Mouse (Mus musculus) limb, embryonic 11.5 days (tissue): ENCODE data around the gene Gpr108. TPM values are rescaled to one million over a fixed set of nuclear protein-coding genes. Genes with fewer than 3 reads are reported as not detected.

Experiments used
- ATAC-seq: fragments of 200-750 bp; cut with Nextera tagmentation; 2 replicates; pipeline ENCODE4 v1.8.0; 2017; ENCODE audit warnings: low read depth; ENCODE audit not compliant: insufficient number of reproducible peaks, low FRiP score, low TSS enrichment
- DNase-seq: peaks from one replicate; pipeline ENCODE4 v3.0.0-alpha.2; 2015; ENCODE audit warnings: low spot score
- H3K27ac ChIP-seq: fragments of 300-500 bp; sonication (generic); replicated peaks from 2 replicates; pipeline ENCODE4 v1.5.1; 2014; ENCODE audit warnings: low read depth, mild to moderate bottlenecking, low read length
- H3K27me3 ChIP-seq: fragments of 300-500 bp; sonication (generic); 2 replicates; pipeline ENCODE4 v1.6.1; 2014; ENCODE audit warnings: mild to moderate bottlenecking, low read length, mixed read lengths; ENCODE audit not compliant: control insufficient read depth, insufficient read depth
- H3K36me3 ChIP-seq: fragments of 300-500 bp; sonication (generic); 2 replicates; pipeline ENCODE4 v1.6.1; 2014; ENCODE audit warnings: mild to moderate bottlenecking, low read length, moderate library complexity, mixed read lengths; ENCODE audit not compliant: control insufficient read depth, insufficient read depth
- H3K4me1 ChIP-seq: fragments of 300-500 bp; sonication (generic); 2 replicates; pipeline ENCODE4 v1.6.1; 2014; ENCODE audit warnings: low read length, mixed read lengths; ENCODE audit not compliant: control insufficient read depth, insufficient read depth
- H3K4me2 ChIP-seq: fragments of 300-500 bp; sonication (generic); 2 replicates; pipeline ENCODE4 v1.6.1; 2014; ENCODE audit warnings: low read depth, mild to moderate bottlenecking, moderate library complexity; ENCODE audit not compliant: severe bottlenecking
- H3K4me3 ChIP-seq: fragments of 300-500 bp; sonication (generic); 2 replicates; pipeline ENCODE4 v1.5.1; 2014; ENCODE audit warnings: low read depth, low read length
- H3K9ac ChIP-seq: fragments of 300-500 bp; sonication (generic); 2 replicates; pipeline ENCODE4 v1.6.1; 2014; ENCODE audit warnings: mild to moderate bottlenecking, low read length
- H3K9me3 ChIP-seq: fragments of 300-500 bp; sonication (generic); 2 replicates; pipeline ENCODE4 v1.6.1; 2016; ENCODE audit warnings: low read length; ENCODE audit not compliant: control insufficient read depth
- WGBS: fragments of 180-500 bp; shearing (Covaris S2); extraction: QIAGEN DNeasy Blood & Tissue Kit; methylation state at CpG from one replicate; pipeline ENCODE4 v1.1.7; 2014; 5-methylcytosine and 5-hydroxymethylcytosine counted together
- polyA plus RNA-seq: library from polyadenylated mRNA; unstranded; fragments of >200 nt; fragmentation: Nextera tagmentation; extraction: Ambion mirVana; gene quantifications from 2 replicates; pipeline ENCODE4 v1.2.1, GENCODE M21; 2014

Gene Gpr108
- polyA plus RNA-seq, 1 experiment from 2014 or later = 28.2 TPM

- WGBS = 93% methylated on average over 3 of the region's 3 CpGs
- DNase-seq = no peak
Measured at GRCm38 (mm10) chr17:57207938-57208337, 40.3 kb downstream of the Gpr108 start.

GRCm38 (mm10) chr17:57201841-57202724 lies 46.2 kb downstream of the Gpr108 start:
- no peak for ATAC-seq
- WGBS = 82% methylated on average over 10 of the region's 10 CpGs

More at GRCm38 (mm10) chr17:57207938-57208337, 40.3 kb downstream of the Gpr108 start:
- Histone ChIP-seq H3K4me1 (no peaks in the 10 kb centered on the region), H3K27me3 (no peaks in the 10 kb centered on the region), H3K4me2 (no peak overlapping the region), H3K4me3 (no peak overlapping the region), H3K36me3 (no peaks in the 10 kb centered on the region), H3K9me3 (no peaks in the 10 kb centered on the region), H3K9ac (no peak overlapping the region), H3K27ac (no peak overlapping the region)
- ATAC-seq = no peak

DNA sequence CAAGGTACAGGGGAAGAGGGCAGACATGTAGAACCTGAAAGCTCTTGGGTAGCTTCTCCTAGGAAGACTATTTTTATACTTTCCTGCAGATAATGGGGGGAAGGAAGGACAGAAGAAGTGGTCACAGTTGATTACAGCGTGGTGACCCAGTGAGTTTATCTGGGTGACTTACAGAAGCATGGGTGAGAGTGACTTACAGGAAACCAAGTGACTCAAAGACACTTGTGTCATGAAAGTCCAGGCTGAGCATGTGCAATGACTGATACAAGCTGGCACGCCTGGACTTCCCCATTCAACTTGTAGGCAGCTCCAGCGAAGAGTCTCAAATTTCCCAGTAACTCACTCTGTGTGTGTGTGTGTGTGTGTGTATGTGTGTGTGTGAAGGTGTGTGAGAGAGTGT lies 50.0 kb downstream of the Gpr108 start:
- no peaks in the 10 kb centered on the region for H3K27me3 ChIP-seq
- H3K4me1 ChIP-seq = no peaks in the 10 kb centered on the region
- H3K27ac ChIP-seq = no peak overlapping the region
- DNase-seq (no peak), ATAC-seq (no peak)
- no peak overlapping the region for H3K9ac ChIP-seq
- H3K4me2 ChIP-seq = no peak overlapping the region
- no peaks in the 10 kb centered on the region for H3K9me3 ChIP-seq
- 82% methylated on average over 3 of the region's 3 CpGs for WGBS
- no peaks in the 10 kb centered on the region for H3K36me3 ChIP-seq
- no peak overlapping the region for H3K4me3 ChIP-seq

More at GRCm38 (mm10) chr17:57201841-57202724, 46.2 kb downstream of the Gpr108 start:
- H3K27me3 ChIP-seq = no peaks in the 10 kb centered on the region
- H3K9me3 ChIP-seq = no peaks in the 10 kb centered on the region
- H3K9ac ChIP-seq = no peak overlapping the region
- H3K27ac ChIP-seq = no peak overlapping the region
- no peak overlapping the region for H3K4me3 ChIP-seq
- no peak for DNase-seq
- no peaks in the 10 kb centered on the region for H3K4me1 ChIP-seq
- no peak overlapping the region for H3K4me2 ChIP-seq
- no peaks in the 10 kb centered on the region for H3K36me3 ChIP-seq

- 67% methylated on average over 8 of the region's 8 CpGs for WGBS
- no peak overlapping the region for H3K4me2 ChIP-seq
- no peak overlapping the region for H3K9ac ChIP-seq
- no peaks in the 10 kb centered on the region for H3K9me3 ChIP-seq
- no peaks in the 10 kb centered on the region for H3K36me3 ChIP-seq
- H3K4me3 ChIP-seq = no peak overlapping the region
- ATAC-seq (no peak), DNase-seq (no peak)
- H3K27me3 ChIP-seq = no peaks in the 10 kb centered on the region
- no peak overlapping the region for H3K27ac ChIP-seq
- no peaks in the 10 kb centered on the region for H3K4me1 ChIP-seq
Measured at GRCm38 (mm10) chr17:57195326-57196010, 52.8 kb downstream of the Gpr108 start.

- ATAC-seq (no peak), DNase-seq (no peak)
- Histone ChIP-seq H3K9me3 (no peaks in the 10 kb centered on the region), H3K27ac (no peak overlapping the region), H3K9ac (no peak overlapping the region), H3K4me2 (no peak overlapping the region), H3K4me1 (no peaks in the 10 kb centered on the region), H3K36me3 (no peaks in the 10 kb centered on the region), H3K27me3 (no peaks in the 10 kb centered on the region), H3K4me3 (no peak overlapping the region)
- WGBS = 88% methylated on average over 3 of the region's 3 CpGs
Measured at GRCm38 (mm10) chr17:57194771-57195170, 53.5 kb downstream of the Gpr108 start.

- H3K27ac ChIP-seq = no peak within 1 kb of the TSS
- WGBS = 83% methylated on average over 11 of the region's 11 CpGs
- no peak within 1 kb of the TSS for H3K4me2 ChIP-seq
- no peaks in the 10 kb centered on the region for H3K4me1 ChIP-seq
- no peaks in the 10 kb centered on the region for H3K9me3 ChIP-seq
- DNase-seq = no peak
- no peak for ATAC-seq
- H3K4me3 ChIP-seq = no peak within 1 kb of the TSS
- no peaks in the 10 kb centered on the region for H3K36me3 ChIP-seq
- no peaks in the 10 kb centered on the region for H3K27me3 ChIP-seq
- no peak within 1 kb of the TSS; the same call in 1 of the 2 replicates for H3K9ac ChIP-seq
Measured at GRCm38 (mm10) chr17:57194041-57194507, 54.2 kb downstream of the Gpr108 start, which contains the start of gene Tnfsf14. Gene Tnfsf14, minus strand, starts transcription at chr17:57194177.

GRCm38 (mm10) chr17:57188510-57189192 lies 59.6 kb downstream of the Gpr108 start:
- no peaks in the 10 kb centered on the region for H3K27me3 ChIP-seq
- H3K27ac ChIP-seq = no peak overlapping the region
- no peaks in the 10 kb centered on the region for H3K9me3 ChIP-seq
- no peak overlapping the region for H3K9ac ChIP-seq
- DNase-seq = no peak
- no peak overlapping the region for H3K4me2 ChIP-seq
- H3K36me3 ChIP-seq = no peaks in the 10 kb centered on the region
- no peak for ATAC-seq
- H3K4me1 ChIP-seq = no peaks in the 10 kb centered on the region
- WGBS = 86% methylated on average over 12 of the region's 12 CpGs
- no peak overlapping the region for H3K4me3 ChIP-seq

GRCm38 (mm10) chr17:57185641-57186040 lies 62.6 kb downstream of the Gpr108 start:
- Histone ChIP-seq H3K4me1 (no peaks in the 10 kb centered on the region), H3K9me3 (no peaks in the 10 kb centered on the region), H3K9ac (no peak overlapping the region), H3K27ac (no peak overlapping the region), H3K36me3 (no peaks in the 10 kb centered on the region), H3K4me2 (no peak overlapping the region), H3K27me3 (no peaks in the 10 kb centered on the region), H3K4me3 (no peak overlapping the region)
- ATAC-seq (no peak), DNase-seq (no peak)
- WGBS = 78% methylated on average over 2 of the region's 2 CpGs
